Mouse (Mus musculus) adrenal gland, adult 18-20 months (tissue): ENCODE measurements around the gene Inha. TPM values are rescaled to one million over a fixed set of nuclear protein-coding genes. Genes with fewer than 3 reads are reported as not detected.

ENCODE experiments used
- DNase-seq, 2 experiments: peaks; one replicate each; pipeline ENCODE4 v3.0.0; 2021 to 2022; ENCODE audit warnings: low spot score in 2 of 2
- total RNA-seq, 2 experiments: library from RNA; stranded (reverse); gene quantifications; 1 replicate in 1 of 2; 2 replicates in 1 of 2; pipeline ENCODE4 v1.2.3; 2021

Gene Inha
- total RNA-seq, 2 experiments from 2014 or later = 18.2 to 29.6 TPM

GRCm38 (mm10) chr1:75555680-75556079, 48.8 kb downstream of the Inha start:
- DNase-seq = no peak

GRCm38 (mm10) chr1:75556143-75556781, 49.4 kb downstream of the Inha start:
- DNase-seq = no peak

- no peak for DNase-seq
These were observed 50.2 kb downstream of the Inha start for GRCm38 (mm10) chr1:75557041-75557440.

GRCm38 (mm10) chr1:75558388-75559178, 51.7 kb downstream of the Inha start:
- DNase-seq = no peak

- DNase-seq = peak; percentile 90 to 92
These were observed 52.5 kb downstream of the Inha start for GRCm38 (mm10) chr1:75559212-75559925.

Other genes starting within 250 kb of the Inha start
- 10 to 100 TPM; 51.0 to 59.5 TPM for gene Ptprn, start 242.6 kb upstream of the Inha start, total RNA-seq
- gene Resp18, start 228.7 kb upstream of the Inha start, total RNA-seq = 100 to 1,000 TPM; 141 to 165 TPM
- 10 to 100 TPM; 90.1 to 90.6 TPM for gene Dnpep, start 189.1 kb upstream of the Inha start, total RNA-seq
- 10 to 100 TPM; 15.9 to 21.3 TPM for gene Des, start 146.7 kb upstream of the Inha start, total RNA-seq
- 10 to 100 TPM in 1 of 2 experiments, 1 to 10 TPM in 1; 7.3 to 10.8 TPM for gene Speg, start 131.8 kb upstream of the Inha start, total RNA-seq
- gene Gmppa, start 71.1 kb upstream of the Inha start, total RNA-seq = 10 to 100 TPM; 53.2 to 56.1 TPM
- 1 to 10 TPM; 5.1 to 8.1 TPM for gene Asic4, start 56.6 kb upstream of the Inha start, total RNA-seq
- 10 to 100 TPM; 58.9 to 59.1 TPM for gene Chpf, start 27.8 kb upstream of the Inha start, total RNA-seq
- gene Tmem198, start 27.5 kb upstream of the Inha start, total RNA-seq = 1 to 10 TPM; 3.5 to 6.2 TPM
- 10 to 100 TPM; 48.9 to 54.4 TPM for gene Obsl1, start 625 bp upstream of the Inha start, total RNA-seq
- gene Stk11ip, start 14.5 kb downstream of the Inha start, total RNA-seq = 10 to 100 TPM; 12.6 to 19.5 TPM
- gene Slc4a3, start 39.2 kb downstream of the Inha start, total RNA-seq = 100 to 1,000 TPM in 1 of 2 experiments, 10 to 100 TPM in 1; 92.6 to 132 TPM